ENCODE assay signal across 10 mouse cellular contexts in the genomic region with DNA sequence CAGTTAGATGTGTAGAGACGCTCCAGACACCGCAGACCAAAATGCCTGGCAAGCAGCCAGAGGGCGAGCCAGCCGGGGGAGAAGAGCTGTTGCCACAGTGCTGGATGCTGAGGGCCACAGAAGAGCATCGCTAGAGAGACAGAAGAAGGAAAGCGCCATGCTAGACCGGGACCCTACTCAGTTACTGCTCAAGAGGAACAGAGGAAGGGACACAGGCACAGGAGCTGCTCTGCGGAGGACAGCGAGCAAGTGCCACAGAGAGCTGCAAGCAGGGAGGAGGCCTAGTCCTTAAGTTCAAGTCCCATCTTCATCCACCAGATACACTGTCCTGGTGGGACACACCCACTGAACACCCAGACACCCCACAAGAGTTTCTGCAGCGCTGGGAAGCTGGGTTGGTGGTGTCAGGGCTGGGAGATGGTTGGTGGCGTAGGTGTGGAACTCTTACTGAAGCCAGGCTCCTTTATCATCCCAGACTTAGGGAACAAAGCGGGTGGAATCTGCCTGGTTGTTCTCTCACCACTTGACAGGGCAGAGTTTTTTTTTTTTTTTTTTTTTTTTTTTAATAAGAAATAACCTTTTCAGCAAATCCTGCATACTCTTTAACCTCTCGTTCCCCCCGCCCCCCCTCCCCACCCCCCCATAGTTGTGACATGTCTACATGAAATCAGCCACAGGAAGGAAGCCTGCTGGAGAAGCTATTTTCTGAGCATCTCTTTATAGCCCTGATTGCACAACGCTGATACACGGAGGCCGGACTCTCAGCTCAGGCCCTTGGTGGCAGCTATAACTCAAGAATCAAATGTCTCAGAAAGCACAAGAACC. TPM values are rescaled to one million over a fixed set of nuclear protein-coding genes. Genes with fewer than 3 reads are reported as not detected.
DNase-seq lines count a peak whose midpoint lies in the region; ATAC-seq and TF ChIP-seq lines count a peak whose summit lies in the region.
"Had no signal": no experiment of that assay in that cellular context is flagged by ENCODE, and none has a peak within 500 bp of the region (broad histone marks: within the 10 kb centered on the region; RNA-seq: fewer than 3 reads in every experiment).

No protein-coding gene starts in this region.

- H3K27ac ChIP-seq in left cerebral cortex, adult 2 months: no peak overlapping the region
- no peak overlapping the region for H3K27ac ChIP-seq in embryonic facial prominence, embryonic 15.5 days (replicated peaks)
- peak overlapping the region; percentile 77 for H3K27ac ChIP-seq in lung, embryonic 14.5 days (ENCODE audit: low read depth)
- H3K27ac ChIP-seq: liver, embryonic 14.5 days had no signal

- intact Hi-C loops in left cerebral cortex, postnatal 4 days (cut with DNase I): no loop called here
- intact Hi-C loops in left cerebral cortex, adult 2 months (cut with DNase I): no loop called here

- no peaks in the 10 kb centered on the region for H3K27me3 ChIP-seq in embryonic facial prominence, embryonic 15.5 days
- H3K27me3 ChIP-seq in lung, embryonic 14.5 days (ENCODE audit: insufficient read depth, low read length): no peaks in the 10 kb centered on the region

- no peak overlapping the region for H3K4me3 ChIP-seq in left cerebral cortex, adult 2 months
- H3K4me3 ChIP-seq in embryonic facial prominence, embryonic 15.5 days (replicated peaks): no peak overlapping the region
- H3K4me3 ChIP-seq in lung, embryonic 14.5 days (ENCODE audit: low read depth, low read length): no peak overlapping the region

- no peaks in the 10 kb centered on the region for H3K36me3 ChIP-seq in embryonic facial prominence, embryonic 15.5 days
- H3K36me3 ChIP-seq in lung, embryonic 14.5 days (ENCODE audit: insufficient read depth): no peaks in the 10 kb centered on the region

- ATAC-seq in embryonic facial prominence, embryonic 15.5 days (ENCODE audit: insufficient number of reproducible peaks, low FRiP score, low TSS enrichment, low read depth): peak; percentile 36
- peak; percentile 6; the same call in 1 of the 2 replicates for ATAC-seq in lung, embryonic 14.5 days (ENCODE audit: insufficient read depth)

- H3K4me1 ChIP-seq in embryonic facial prominence, embryonic 15.5 days: peaks cover 31% of the 10 kb centered on the region
- peaks cover 45% of the 10 kb centered on the region for H3K4me1 ChIP-seq in lung, embryonic 14.5 days (ENCODE audit: insufficient read depth)

- DNase-seq in adrenal gland, postnatal 14 days: peak; percentile 71
- no peak for DNase-seq in adrenal gland, adult 8-10 months
- peak; percentile 88 for DNase-seq in left cerebral cortex, postnatal 4 days
- no peak for DNase-seq in left cerebral cortex, adult 2 months (ENCODE audit: extremely low spot score in 1 of 2, low spot score in 2 of 2)
- DNase-seq in lung, embryonic 14.5 days: peak; percentile 88
- DNase-seq in thymus, postnatal 10 days (ENCODE audit: low spot score in 2 of 2): peak; percentile 69 to 72
- no peak for DNase-seq in left cerebral cortex, adult 9 months (ENCODE audit: low spot score in 2 of 2)

- 68% methylated on average over 17 of the region's 17 CpGs for WGBS in embryonic facial prominence, embryonic 15.5 days
- 47% methylated on average over 17 of the region's 17 CpGs for WGBS in lung, embryonic 14.5 days

- H3K9ac ChIP-seq in embryonic facial prominence, embryonic 15.5 days: no peak overlapping the region
- H3K9ac ChIP-seq in lung, embryonic 14.5 days: no peak overlapping the region
- H3K9ac ChIP-seq: liver, embryonic 14.5 days had no signal

- TF ChIP-seq CTCF in left cerebral cortex, adult 2 months (IDR thresholded peaks at IDR 0.05): no peak
- no peak for TF ChIP-seq CTCF in lung, embryonic 14.5 days (IDR thresholded peaks at IDR 0.05; ENCODE audit: low read depth)

- no peaks in the 10 kb centered on the region for H3K9me3 ChIP-seq in embryonic facial prominence, embryonic 15.5 days (replicated peaks)
- no peaks in the 10 kb centered on the region for H3K9me3 ChIP-seq in lung, embryonic 14.5 days (ENCODE audit: low read depth, low read length)

- no peak overlapping the region for H3K4me2 ChIP-seq in embryonic facial prominence, embryonic 15.5 days (replicated peaks)
- peak overlapping the region; percentile 5; the same call in 1 of the 2 replicates for H3K4me2 ChIP-seq in lung, embryonic 14.5 days

RNA-seq across cellular contexts. Expression of gene Emc8, which starts 29.0 kb away (rescaled TPM):
- total RNA-seq in adrenal gland, postnatal 14 days (2021): 106 and 116 TPM in 2 replicates
- total RNA-seq in adrenal gland, adult 8-10 months (2022): 100 to 1,000 TPM in 2 of 4 experiments, 10 to 100 TPM in 2; 80.9 to 130 (median 112) TPM
- total RNA-seq in left cerebral cortex, postnatal 4 days (2021): 10 to 100 TPM; 68.7 to 69.7 TPM
- total RNA-seq in left cerebral cortex, adult 2 months (2021): 10 to 100 TPM; 68.1 to 81.2 TPM
- polyA plus RNA-seq in embryonic facial prominence, embryonic 15.5 days (2015; fragmentation: Nextera tagmentation; extraction: Ambion mirVana): 220 and 225 TPM in 2 replicates
- 289 and 315 TPM in 2 replicates for polyA plus RNA-seq in lung, embryonic 14.5 days (2014; fragmentation: Nextera tagmentation; extraction: Ambion mirVana)

RNA-seq across cellular contexts. Expression of gene Cox4i1, which starts 29.3 kb away (rescaled TPM):
- total RNA-seq in adrenal gland, postnatal 14 days (2021): 2,387 and 2,670 TPM in 2 replicates
- total RNA-seq in adrenal gland, adult 8-10 months (2022): 1,000 to 10,000 TPM in 3 of 4 experiments, 100 to 1,000 TPM in 1; 952 to 1,243 (median 1,190) TPM
- total RNA-seq in left cerebral cortex, postnatal 4 days (2021): 100 to 1,000 TPM; 723 to 731 TPM
- 1,000 to 10,000 TPM; 1,050 to 1,086 TPM for total RNA-seq in left cerebral cortex, adult 2 months (2021)
- 1,008 and 1,040 TPM in 2 replicates for polyA plus RNA-seq in embryonic facial prominence, embryonic 15.5 days (2015; fragmentation: Nextera tagmentation; extraction: Ambion mirVana)
- polyA plus RNA-seq in lung, embryonic 14.5 days (2014; fragmentation: Nextera tagmentation; extraction: Ambion mirVana): 941 and 956 TPM in 2 replicates

RNA-seq across cellular contexts. Expression of gene Gm27021, which starts 29.5 kb away (rescaled TPM):
- total RNA-seq in adrenal gland, postnatal 14 days (2021): 0.64 TPM in 1 of 2 replicates, not detected in the other
- 1 to 10 TPM in 1 of 4 experiments, not detected in 3; 1.4 TPM for total RNA-seq in adrenal gland, adult 8-10 months (2022)
- total RNA-seq in left cerebral cortex, postnatal 4 days (2021): 1 to 10 TPM in 1 of 2 experiments, under 1 TPM in 1; 0.66 to 1.6 TPM
- 1 to 10 TPM in 1 of 2 experiments, not detected in 1; 1.5 TPM for total RNA-seq in left cerebral cortex, adult 2 months (2021)
- polyA plus RNA-seq in embryonic facial prominence, embryonic 15.5 days (2015; fragmentation: Nextera tagmentation; extraction: Ambion mirVana): 0.67 and 6.2 TPM in 2 replicates
- polyA plus RNA-seq in lung, embryonic 14.5 days (2014; fragmentation: Nextera tagmentation; extraction: Ambion mirVana): 2.6 and 5.0 TPM in 2 replicates

RNA-seq across cellular contexts. Expression of gene Irf8, which starts 38.8 kb away (rescaled TPM):
- 16.9 and 31.7 TPM in 2 replicates for total RNA-seq in adrenal gland, postnatal 14 days (2021)
- 10 to 100 TPM; 19.5 to 46.7 (median 34.6) TPM for total RNA-seq in adrenal gland, adult 8-10 months (2022)
- total RNA-seq in left cerebral cortex, postnatal 4 days (2021): 1 to 10 TPM; 1.8 to 2.5 TPM
- total RNA-seq in left cerebral cortex, adult 2 months (2021): 1 to 10 TPM; 3.7 to 5.5 TPM
- polyA plus RNA-seq in embryonic facial prominence, embryonic 15.5 days (2015; fragmentation: Nextera tagmentation; extraction: Ambion mirVana): 10.0 and 10.2 TPM in 2 replicates
- polyA plus RNA-seq in lung, embryonic 14.5 days (2014; fragmentation: Nextera tagmentation; extraction: Ambion mirVana): 8.5 and 10.1 TPM in 2 replicates
- polyA plus RNA-seq: C2C12 had no signal

RNA-seq across cellular contexts. Expression of gene 1190005I06Rik, which starts 49.9 kb away (rescaled TPM):
- 27.8 and 31.6 TPM in 2 replicates for total RNA-seq in adrenal gland, postnatal 14 days (2021)
- 10 to 100 TPM in 1 of 4 experiments, 1 to 10 TPM in 3; 5.6 to 10.8 (median 7.9) TPM for total RNA-seq in adrenal gland, adult 8-10 months (2022)
- 10 to 100 TPM in 1 of 2 experiments, 1 to 10 TPM in 1; 6.2 to 10.3 TPM for total RNA-seq in left cerebral cortex, postnatal 4 days (2021)
- total RNA-seq in left cerebral cortex, adult 2 months (2021): 10 to 100 TPM; 11.3 to 11.5 TPM
- polyA plus RNA-seq in embryonic facial prominence, embryonic 15.5 days (2015; fragmentation: Nextera tagmentation; extraction: Ambion mirVana): 8.3 and 10.1 TPM in 2 replicates
- 3.1 and 5.1 TPM in 2 replicates for polyA plus RNA-seq in lung, embryonic 14.5 days (2014; fragmentation: Nextera tagmentation; extraction: Ambion mirVana)

Comparison
In these comparisons a context has a peak if more than half of its experiments do, and no peak if none do; other contexts are left out.
1. DNase-seq: peak in adrenal gland, postnatal 14 days (single experiment), left cerebral cortex, postnatal 4 days (single experiment), lung, embryonic 14.5 days (single experiment) and thymus, postnatal 10 days (2 of 2); none in adrenal gland, adult 8-10 months (single experiment), left cerebral cortex, adult 2 months (0 of 2) and left cerebral cortex, adult 9 months (0 of 2).